ENCODE assay signal across 20 mouse cellular contexts in genomic region chr1:93577066-93577465, GRCm38 (mm10).
DNase-seq lines count a peak whose midpoint lies in the region; ATAC-seq and TF ChIP-seq lines count a peak whose summit lies in the region.
"Had no signal": no experiment of that assay in that cellular context is flagged by ENCODE, and none has a peak within 500 bp of the region (broad histone marks: within the 10 kb centered on the region; RNA-seq: fewer than 3 reads in every experiment).

No protein-coding gene starts in this region.

- H3K4me3 ChIP-seq in cortical plate, adult 2 months (ENCODE audit: insufficient read depth, low read length), result no peak overlapping the region
- no peak overlapping the region for H3K4me3 ChIP-seq in midbrain, embryonic 15.5 days
- H3K4me3 ChIP-seq: embryonic facial prominence, embryonic 10.5 days; forebrain, embryonic 13.5 days; heart, adult 2 months; heart, embryonic 12.5 days; hindbrain, embryonic 10.5 days; intestine, embryonic 15.5 days had no signal

- peaks cover 4% of the 10 kb centered on the region for H3K4me1 ChIP-seq in cortical plate, adult 2 months (ENCODE audit: control insufficient read depth, insufficient read depth, low read length)
- no peaks in the 10 kb centered on the region for H3K4me1 ChIP-seq in midbrain, embryonic 15.5 days
- H3K4me1 ChIP-seq: embryonic facial prominence, embryonic 10.5 days; forebrain, embryonic 13.5 days; heart, embryonic 12.5 days; hindbrain, embryonic 10.5 days; intestine, embryonic 15.5 days had no signal

- no peak for TF ChIP-seq POLR2A in cortical plate, adult 2 months (IDR thresholded peaks at IDR 0.05; ENCODE audit: extremely low read depth, insufficient read depth, low read length)

- H3K9me3 ChIP-seq in midbrain, embryonic 15.5 days, result no peaks in the 10 kb centered on the region
- H3K9me3 ChIP-seq: embryonic facial prominence, embryonic 10.5 days; forebrain, embryonic 13.5 days; heart, embryonic 12.5 days; hindbrain, embryonic 10.5 days; intestine, embryonic 15.5 days had no signal

- peak; percentile 9 to 28 for DNase-seq in left cerebral cortex, postnatal 25 days (ENCODE audit: low spot score in 2 of 2)
- no peak for DNase-seq in left cerebral cortex, postnatal 10 days (ENCODE audit: extremely low spot score in 1 of 2, low spot score in 2 of 2)
- peak; percentile 78 for DNase-seq in ES-CJ7 (ENCODE audit: low read depth, low spot score)
- peak; percentile 89 for DNase-seq in R1 (ENCODE audit: low read depth, low spot score)
- no peak for DNase-seq in gastrocnemius, postnatal 14 days
- DNase-seq: adrenal gland, postnatal 10 days; cerebellum, adult 11-12 months; cerebellum, adult 9-10 months; cerebellum, postnatal 36 days; forebrain, postnatal 0 days; heart, adult 2 months had no signal

- no peak overlapping the region for H3K9ac ChIP-seq in midbrain, embryonic 15.5 days
- H3K9ac ChIP-seq: forebrain, embryonic 13.5 days; forebrain, postnatal 0 days; heart, embryonic 12.5 days; hindbrain, embryonic 14.5 days; intestine, embryonic 15.5 days had no signal

- no peaks in the 10 kb centered on the region for H3K27me3 ChIP-seq in midbrain, embryonic 15.5 days (replicated peaks)
- H3K27me3 ChIP-seq: forebrain, embryonic 13.5 days; heart, embryonic 12.5 days; intestine, embryonic 15.5 days; Patski had no signal

- no peak for TF ChIP-seq CTCF in cortical plate, adult 2 months (IDR thresholded peaks at IDR 0.05; ENCODE audit: extremely low read depth, insufficient read depth, low read length)

- ATAC-seq in midbrain, embryonic 15.5 days (replicated peaks), result no peak
- ATAC-seq: forebrain, embryonic 13.5 days; forebrain, postnatal 0 days; intestine, embryonic 15.5 days; Patski had no signal

- WGBS in midbrain, embryonic 15.5 days, result 82% methylated on average over 3 of the region's 3 CpGs

- no peaks in the 10 kb centered on the region; the same call in 1 of the 2 replicates for H3K36me3 ChIP-seq in midbrain, embryonic 15.5 days (replicated peaks)
- H3K36me3 ChIP-seq: hindbrain, embryonic 10.5 days had no signal

- H3K27ac ChIP-seq in cortical plate, adult 2 months (ENCODE audit: insufficient read depth, low read length), result 0 out of 2 replicates have a peak overlapping the region, but pooled peaks have one; percentile 41
- no peak overlapping the region for H3K27ac ChIP-seq in midbrain, embryonic 15.5 days
- H3K27ac ChIP-seq: embryonic facial prominence, embryonic 10.5 days; forebrain, embryonic 13.5 days; heart, adult 2 months; hindbrain, embryonic 10.5 days; hindbrain, embryonic 14.5 days; intestine, embryonic 15.5 days had no signal

- no peak overlapping the region for H3K4me2 ChIP-seq in midbrain, embryonic 15.5 days
- H3K4me2 ChIP-seq: forebrain, embryonic 13.5 days; heart, embryonic 12.5 days; hindbrain, embryonic 14.5 days; intestine, embryonic 15.5 days had no signal

- intact Hi-C loops in left cerebral cortex, postnatal 25 days (cut with DNase I), result no loop called here
- intact Hi-C loops in left cerebral cortex, postnatal 10 days (cut with DNase I), result no loop called here
- intact Hi-C loops in gastrocnemius, postnatal 14 days (cut with DNase I; ENCODE audit: low total_unique reads), result no loop called here

Comparison
In these comparisons a context has a peak if more than half of its experiments do, and no peak if none do; other contexts are left out.
1. DNase-seq: peak in left cerebral cortex, postnatal 25 days (2 of 2), ES-CJ7 (single experiment) and R1 (single experiment); none in left cerebral cortex, postnatal 10 days (0 of 2) and gastrocnemius, postnatal 14 days (single experiment).